Mouse (Mus musculus): ENCODE data around the gene Pah.

- no peak for TF ChIP-seq POLR2A (IDR thresholded peaks at IDR 0.05; ENCODE audit: control insufficient read depth, low read depth, low read length)
- no peak for TF ChIP-seq CTCF (IDR thresholded peaks at IDR 0.05; ENCODE audit: control insufficient read depth, insufficient read depth, insufficient replicate concordance, low read depth, low read length)
These were observed 33.0 kb upstream of the Pah start for GRCm38 (mm10) chr10:87488429-87489145.
